Mouse (Mus musculus) stomach, postnatal 0 days (tissue): ENCODE data around the gene Fam129c.

ENCODE experiments used
- CTCF ChIP-seq: IDR thresholded peaks from 2 replicates; pipeline ENCODE4 v1.5.1; 2016; ENCODE audit warnings: antibody characterized with exemption, low read depth, mild to moderate bottlenecking, moderate library complexity
- EP300 ChIP-seq: optimal IDR thresholded peaks from 2 replicates; pipeline ENCODE3; 2016; ENCODE audit warnings: antibody characterized with exemption

DNA sequence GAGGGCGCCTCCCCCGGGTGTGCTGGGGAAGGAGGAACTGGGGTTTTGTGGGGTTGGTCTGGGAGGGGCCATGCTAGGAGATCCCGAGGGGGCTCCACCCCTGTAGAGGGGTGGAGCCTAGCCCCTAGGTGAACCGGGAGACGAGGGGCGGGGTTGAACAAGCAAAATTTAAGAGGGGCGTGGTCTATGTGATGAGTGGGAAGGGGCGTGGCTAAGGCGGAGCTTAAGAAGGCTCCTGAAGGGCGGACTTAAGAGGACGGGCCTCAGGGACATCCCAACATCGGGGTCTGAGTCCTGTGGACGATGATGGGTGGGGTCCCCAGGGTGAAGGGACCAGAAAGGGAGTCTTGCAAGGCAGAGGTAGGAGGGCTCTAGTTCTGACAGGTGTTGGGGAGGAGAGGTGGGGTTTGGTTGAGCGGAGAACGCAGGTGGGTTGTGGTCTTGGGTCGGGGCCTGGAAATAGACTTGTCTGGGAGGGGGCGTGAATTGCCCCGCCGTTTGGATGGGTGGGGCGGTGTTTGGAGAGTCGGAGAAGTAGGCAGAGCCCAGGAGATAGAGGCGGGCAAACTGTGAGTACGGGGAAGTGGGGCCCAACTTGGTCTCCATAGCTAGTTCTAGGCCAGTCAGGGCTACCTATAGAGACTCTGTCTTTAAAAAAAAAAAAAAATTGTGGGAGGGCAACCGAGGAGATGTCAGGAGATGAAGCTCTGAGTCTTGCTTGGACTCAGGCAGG is 38.3 kb upstream of the Fam129c start:
- TF ChIP-seq CTCF (peak; percentile 29; the same call in 1 of the 2 replicates), EP300 (no peak)
